Mouse (Mus musculus): Measurements from ENCODE around the gene Nemp1.

DNA sequence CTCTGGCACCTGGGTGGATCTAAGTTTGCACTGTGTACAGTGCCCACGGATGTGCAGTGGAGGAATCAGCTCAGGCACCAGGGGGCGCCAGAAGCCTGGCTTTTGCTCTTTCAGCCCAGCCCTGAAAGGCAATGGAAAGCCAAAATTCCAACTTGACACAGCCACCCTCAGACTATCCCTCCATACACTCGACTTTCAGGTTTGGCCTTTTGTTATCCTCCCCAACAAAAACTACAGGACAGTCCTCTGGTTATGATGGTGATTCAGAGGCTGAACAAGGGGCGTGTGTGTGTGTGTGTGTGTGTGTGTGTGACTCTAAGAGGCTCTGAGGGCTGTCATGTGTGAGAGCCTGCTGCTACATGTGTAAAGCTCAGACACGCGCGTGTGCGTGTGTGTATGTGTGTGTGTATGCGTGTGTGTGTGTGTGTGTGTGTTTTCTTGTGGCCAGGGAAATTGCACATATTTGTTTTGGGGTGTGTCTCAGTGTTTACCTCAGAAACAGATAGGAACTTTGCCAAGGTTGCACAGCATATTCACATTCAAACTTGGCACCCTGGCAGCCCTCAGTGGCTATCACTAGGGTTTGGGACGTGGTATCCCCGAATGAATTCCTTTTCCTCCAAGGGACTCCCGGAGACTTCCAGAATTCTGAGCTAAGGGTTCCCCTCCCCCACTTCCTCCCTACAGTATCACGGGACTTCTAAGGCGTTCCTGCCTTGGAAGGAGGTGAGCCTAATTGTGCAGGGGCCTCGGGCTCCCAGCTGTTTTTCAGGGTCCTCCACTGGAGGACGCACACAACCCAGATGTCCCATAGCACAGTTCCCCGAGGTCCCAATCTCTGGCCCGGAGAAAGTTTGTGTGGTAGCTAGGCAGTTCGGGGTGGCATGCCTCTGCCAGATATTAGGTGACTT, 24.6 kb upstream of the Nemp1 start:
- TF ChIP-seq E2F4 (IDR thresholded peaks at IDR 0.05; ENCODE audit: insufficient read depth) = no peak
- no peak for TF ChIP-seq POLR2A (IDR thresholded peaks at IDR 0.05; ENCODE audit: insufficient read length, low read depth)
- no peak for TF ChIP-seq TCF12 (IDR thresholded peaks at IDR 0.05; ENCODE audit: insufficient read depth, poor library complexity, severe bottlenecking)
- no peak for TF ChIP-seq CEBPB (IDR thresholded peaks at IDR 0.05; ENCODE audit: insufficient read depth, poor library complexity, severe bottlenecking)
- no peak for TF ChIP-seq MAX (IDR thresholded peaks at IDR 0.05; ENCODE audit: low read depth)
- TF ChIP-seq POLR2AphosphoS2 (IDR thresholded peaks at IDR 0.05; ENCODE audit: insufficient read length, low read depth) = no peak
- no peak for TF ChIP-seq TCF3 (IDR thresholded peaks at IDR 0.05; ENCODE audit: insufficient read length, low read depth)
- TF ChIP-seq USF1 (IDR thresholded peaks at IDR 0.05; ENCODE audit: low read depth) = no peak
